Mouse (Mus musculus): ENCODE data around the gene Alpl. TPM values are rescaled to one million over a fixed set of nuclear protein-coding genes. Genes with fewer than 3 reads are reported as not detected.
A peak's percentile ranks its signal among the peaks of the same experiment; 100 is the strongest.

The Alpl gene
- polyA plus RNA-seq, 1 experiment: 0.07 TPM

DNA sequence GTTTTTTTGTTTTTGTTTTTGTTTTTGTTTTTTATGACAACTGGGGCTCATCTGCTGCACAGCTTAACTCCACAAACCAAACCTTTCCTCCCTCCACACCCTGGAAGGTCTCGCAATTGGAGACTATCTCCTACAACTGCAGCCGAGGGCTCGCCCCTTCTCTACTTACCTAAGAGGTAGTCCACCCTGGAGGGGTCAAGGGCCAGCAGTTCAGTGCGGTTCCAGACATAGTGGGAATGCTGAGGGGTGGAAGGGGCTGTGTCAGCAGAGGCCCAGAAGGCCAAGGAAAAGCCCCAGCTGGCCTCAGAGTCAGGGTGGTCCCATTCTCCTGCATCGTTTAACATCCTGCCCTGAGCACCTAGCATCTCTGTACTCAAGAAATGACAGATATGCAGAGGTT lies 48.6 kb downstream of the Alpl start:
- TF ChIP-seq TCF3 (IDR thresholded peaks at IDR 0.05; ENCODE audit: insufficient read length, low read depth): no peak
- no peak for TF ChIP-seq MYOG (IDR thresholded peaks at IDR 0.05; ENCODE audit: control insufficient read depth in 1 of 3, insufficient read depth in 1 of 3, insufficient read length in 2 of 3, low read depth in 2 of 3)
- no peak for TF ChIP-seq REST (IDR thresholded peaks at IDR 0.05; ENCODE audit: insufficient read depth, insufficient read length)
- no peak for TF ChIP-seq MYOD1 (IDR thresholded peaks at IDR 0.05; ENCODE audit: control insufficient read depth in 1 of 3, insufficient read length in 2 of 3, low read depth in 2 of 3)
- no peak for TF ChIP-seq USF1 (IDR thresholded peaks at IDR 0.05; ENCODE audit: low read depth)
- TF ChIP-seq POLR2A (IDR thresholded peaks at IDR 0.05; ENCODE audit: insufficient read length, low read depth): no peak
- TF ChIP-seq TCF12 (IDR thresholded peaks at IDR 0.05; ENCODE audit: insufficient read depth, poor library complexity, severe bottlenecking): no peak
- TF ChIP-seq SRF (IDR thresholded peaks at IDR 0.05; ENCODE audit: control insufficient read depth, insufficient read length, low read depth): no peak
- no peak for TF ChIP-seq CEBPB (IDR thresholded peaks at IDR 0.05; ENCODE audit: insufficient read depth, poor library complexity, severe bottlenecking)
- no peak for TF ChIP-seq POLR2AphosphoS2 (IDR thresholded peaks at IDR 0.05; ENCODE audit: insufficient read length, low read depth)
- TF ChIP-seq MAX (IDR thresholded peaks at IDR 0.05; ENCODE audit: low read depth): no peak
- no peak for TF ChIP-seq E2F4 (IDR thresholded peaks at IDR 0.05; ENCODE audit: insufficient read depth)
- no peaks in the 10 kb centered on the region for H3K36me3 ChIP-seq (ENCODE audit: control insufficient read depth, insufficient read depth)
- no peak overlapping the region for H3K4me2 ChIP-seq (ENCODE audit: low read depth)
- H3K27me3 ChIP-seq (ENCODE audit: control insufficient read depth, insufficient read depth, insufficient read length): peaks cover 54% of the 10 kb centered on the region
- H3ac ChIP-seq (ENCODE audit: control insufficient read depth, insufficient read length): no peak overlapping the region
- H3K4me3 ChIP-seq: no peak overlapping the region
- H3K79me2 ChIP-seq (ENCODE audit: control insufficient read depth, insufficient read depth): no peaks in the 10 kb centered on the region

DNA sequence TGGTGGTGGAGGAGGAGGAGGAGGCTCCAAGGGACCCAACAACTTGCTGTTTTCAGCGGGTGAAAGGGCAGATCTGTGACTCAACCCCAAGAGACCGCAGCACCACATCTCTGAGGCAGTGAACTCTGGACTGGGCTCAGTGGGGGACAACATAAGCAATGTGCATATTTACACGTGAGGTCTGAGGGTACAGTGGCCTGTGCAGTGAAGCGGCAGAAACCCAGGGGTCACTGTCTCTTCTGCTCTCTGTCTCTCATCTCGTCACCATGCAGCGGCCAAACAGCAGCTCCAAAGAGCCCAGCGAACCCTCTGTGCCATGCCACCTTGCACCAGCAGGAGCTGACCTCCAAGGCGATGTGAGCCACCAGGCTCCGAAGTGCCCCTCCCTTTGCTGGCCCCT lies 49.1 kb downstream of the Alpl start:
- Histone ChIP-seq H3K36me3 (ENCODE audit: control insufficient read depth, insufficient read depth) (no peaks in the 10 kb centered on the region), H3ac (ENCODE audit: control insufficient read depth, insufficient read length) (no peak overlapping the region), H3K4me2 (ENCODE audit: low read depth) (no peak overlapping the region), H3K4me3 (no peak overlapping the region), H3K27me3 (ENCODE audit: control insufficient read depth, insufficient read depth, insufficient read length) (peaks cover 54% of the 10 kb centered on the region), H3K79me2 (ENCODE audit: control insufficient read depth, insufficient read depth) (no peaks in the 10 kb centered on the region)
- no peak for TF ChIP-seq USF1 (IDR thresholded peaks at IDR 0.05; ENCODE audit: low read depth)
- no peak for TF ChIP-seq TCF3 (IDR thresholded peaks at IDR 0.05; ENCODE audit: insufficient read length, low read depth)
- TF ChIP-seq MAX (IDR thresholded peaks at IDR 0.05; ENCODE audit: low read depth): no peak
- no peak for TF ChIP-seq POLR2A (IDR thresholded peaks at IDR 0.05; ENCODE audit: insufficient read length, low read depth)

- peaks cover 63% of the 10 kb centered on the region for H3K27me3 ChIP-seq (ENCODE audit: control insufficient read depth, insufficient read depth, insufficient read length)
- TF ChIP-seq MAX (IDR thresholded peaks at IDR 0.05; ENCODE audit: low read depth) (no peak), E2F4 (IDR thresholded peaks at IDR 0.05; ENCODE audit: insufficient read depth) (no peak), TCF12 (IDR thresholded peaks at IDR 0.05; ENCODE audit: insufficient read depth, poor library complexity, severe bottlenecking) (peak; percentile 2), MYOG (IDR thresholded peaks at IDR 0.05; ENCODE audit: control insufficient read depth in 1 of 3, insufficient read depth in 1 of 3, insufficient read length in 2 of 3, low read depth in 2 of 3) (peak in 2 of 3 experiments; percentile 93 to 94), POLR2A (IDR thresholded peaks at IDR 0.05; ENCODE audit: insufficient read length, low read depth) (no peak), USF1 (IDR thresholded peaks at IDR 0.05; ENCODE audit: low read depth) (no peak), CEBPB (IDR thresholded peaks at IDR 0.05; ENCODE audit: insufficient read depth, poor library complexity, severe bottlenecking) (no peak), TCF3 (IDR thresholded peaks at IDR 0.05; ENCODE audit: insufficient read length, low read depth) (peak; percentile 44), POLR2AphosphoS2 (IDR thresholded peaks at IDR 0.05; ENCODE audit: insufficient read length, low read depth) (no peak), SRF (IDR thresholded peaks at IDR 0.05; ENCODE audit: control insufficient read depth, insufficient read length, low read depth) (no peak), REST (IDR thresholded peaks at IDR 0.05; ENCODE audit: insufficient read depth, insufficient read length) (no peak), MYOD1 (IDR thresholded peaks at IDR 0.05; ENCODE audit: control insufficient read depth in 1 of 3, insufficient read length in 2 of 3, low read depth in 2 of 3) (peak in 2 of 3 experiments; percentile 80 to 86)
These were observed 51.7 kb downstream of the Alpl start for GRCm38 (mm10) chr4:137744433-137744918.

DNA sequence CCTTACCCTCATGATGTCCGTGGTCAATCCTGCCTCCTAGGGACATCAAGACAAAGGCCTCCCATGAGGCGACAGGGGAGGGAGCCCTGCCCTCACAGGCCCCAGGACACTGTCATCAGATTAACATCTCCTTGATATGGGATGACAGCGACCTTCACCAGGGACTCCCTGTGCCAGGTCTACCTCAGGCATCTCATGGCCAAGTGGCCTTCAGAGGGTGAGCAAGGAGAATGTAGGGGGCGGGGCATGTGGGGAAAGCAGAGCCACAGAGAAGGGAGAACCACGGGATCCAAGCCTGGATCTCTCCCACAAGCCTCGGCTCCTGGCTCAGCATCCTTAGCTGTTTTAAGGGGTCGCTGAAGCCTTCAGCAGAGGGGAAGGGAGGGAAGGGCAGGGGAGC lies 52.4 kb downstream of the Alpl start:
- Histone ChIP-seq H3K4me3 (no peak overlapping the region), H3K27me3 (ENCODE audit: control insufficient read depth, insufficient read depth, insufficient read length) (peaks cover 63% of the 10 kb centered on the region), H3K36me3 (ENCODE audit: control insufficient read depth, insufficient read depth) (no peaks in the 10 kb centered on the region), H3K79me2 (ENCODE audit: control insufficient read depth, insufficient read depth) (no peaks in the 10 kb centered on the region), H3K4me2 (ENCODE audit: low read depth) (no peak overlapping the region), H3ac (ENCODE audit: control insufficient read depth, insufficient read length) (no peak overlapping the region)
- TF ChIP-seq CEBPB (IDR thresholded peaks at IDR 0.05; ENCODE audit: insufficient read depth, poor library complexity, severe bottlenecking): no peak
- TF ChIP-seq POLR2A (IDR thresholded peaks at IDR 0.05; ENCODE audit: insufficient read length, low read depth): no peak
- TF ChIP-seq MYOD1 (IDR thresholded peaks at IDR 0.05; ENCODE audit: control insufficient read depth in 1 of 3, insufficient read length in 2 of 3, low read depth in 2 of 3): no peak
- no peak for TF ChIP-seq TCF12 (IDR thresholded peaks at IDR 0.05; ENCODE audit: insufficient read depth, poor library complexity, severe bottlenecking)
- no peak for TF ChIP-seq TCF3 (IDR thresholded peaks at IDR 0.05; ENCODE audit: insufficient read length, low read depth)
- TF ChIP-seq SRF (IDR thresholded peaks at IDR 0.05; ENCODE audit: control insufficient read depth, insufficient read length, low read depth): no peak
- TF ChIP-seq MAX (IDR thresholded peaks at IDR 0.05; ENCODE audit: low read depth): no peak

More at GRCm38 (mm10) chr4:137744433-137744918, 51.7 kb downstream of the Alpl start:
- no peak overlapping the region for H3ac ChIP-seq (ENCODE audit: control insufficient read depth, insufficient read length)
- H3K4me2 ChIP-seq (ENCODE audit: low read depth): no peak overlapping the region
- no peak overlapping the region for H3K4me3 ChIP-seq
- no peaks in the 10 kb centered on the region for H3K79me2 ChIP-seq (ENCODE audit: control insufficient read depth, insufficient read depth)
- no peaks in the 10 kb centered on the region for H3K36me3 ChIP-seq (ENCODE audit: control insufficient read depth, insufficient read depth)

DNA sequence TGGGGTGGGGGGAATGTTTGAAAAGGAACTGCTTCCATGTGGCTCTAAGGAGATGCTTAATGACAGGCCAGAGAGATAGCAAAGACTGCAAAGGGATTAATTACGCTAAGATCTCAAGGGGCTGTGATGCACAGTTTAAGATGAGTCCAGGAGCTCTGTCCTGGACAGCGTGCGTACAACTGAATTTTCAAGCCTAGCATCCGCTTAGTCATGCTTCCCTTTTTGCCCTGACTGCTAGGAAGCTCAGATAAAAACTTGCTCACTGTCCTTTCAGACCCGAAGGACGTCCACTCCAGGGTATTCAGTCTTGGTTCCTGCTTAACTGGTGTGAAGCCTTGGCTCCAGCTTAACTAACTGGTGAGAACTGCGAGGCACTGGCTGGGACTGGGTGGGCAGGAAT lies 55.8 kb downstream of the Alpl start:
- H3K79me2 ChIP-seq (ENCODE audit: control insufficient read depth, insufficient read depth): no peaks in the 10 kb centered on the region
- no peak for TF ChIP-seq USF1 (IDR thresholded peaks at IDR 0.05; ENCODE audit: low read depth)
- TF ChIP-seq MYOD1 (IDR thresholded peaks at IDR 0.05; ENCODE audit: control insufficient read depth in 1 of 3, insufficient read length in 2 of 3, low read depth in 2 of 3): no peak
- TF ChIP-seq SRF (IDR thresholded peaks at IDR 0.05; ENCODE audit: control insufficient read depth, insufficient read length, low read depth): no peak
- TF ChIP-seq CEBPB (IDR thresholded peaks at IDR 0.05; ENCODE audit: insufficient read depth, poor library complexity, severe bottlenecking): no peak
- TF ChIP-seq MAX (IDR thresholded peaks at IDR 0.05; ENCODE audit: low read depth): no peak
- TF ChIP-seq MYOG (IDR thresholded peaks at IDR 0.05; ENCODE audit: control insufficient read depth in 1 of 3, insufficient read depth in 1 of 3, insufficient read length in 2 of 3, low read depth in 2 of 3): no peak
- no peak for TF ChIP-seq POLR2A (IDR thresholded peaks at IDR 0.05; ENCODE audit: insufficient read length, low read depth)
- TF ChIP-seq TCF3 (IDR thresholded peaks at IDR 0.05; ENCODE audit: insufficient read length, low read depth): no peak
- no peak for TF ChIP-seq TCF12 (IDR thresholded peaks at IDR 0.05; ENCODE audit: insufficient read depth, poor library complexity, severe bottlenecking)
- TF ChIP-seq REST (IDR thresholded peaks at IDR 0.05; ENCODE audit: insufficient read depth, insufficient read length): no peak
- no peak for TF ChIP-seq E2F4 (IDR thresholded peaks at IDR 0.05; ENCODE audit: insufficient read depth)
- no peak for TF ChIP-seq POLR2AphosphoS2 (IDR thresholded peaks at IDR 0.05; ENCODE audit: insufficient read length, low read depth)
- peaks cover 73% of the 10 kb centered on the region for H3K27me3 ChIP-seq (ENCODE audit: control insufficient read depth, insufficient read depth, insufficient read length)
- H3K4me3 ChIP-seq: no peak overlapping the region
- no peak overlapping the region for H3K4me2 ChIP-seq (ENCODE audit: low read depth)
- no peaks in the 10 kb centered on the region for H3K36me3 ChIP-seq (ENCODE audit: control insufficient read depth, insufficient read depth)
- no peak overlapping the region for H3ac ChIP-seq (ENCODE audit: control insufficient read depth, insufficient read length)

All from myocyte (in vitro differentiated cells).